Mouse (Mus musculus) ES-Bruce4 (cell line): Measurements from ENCODE around the gene Bbs2. TPM values are rescaled to one million over a fixed set of nuclear protein-coding genes. Genes with fewer than 3 reads are reported as not detected.

Experiments used
- H3K27ac ChIP-seq: 2 replicates; pipeline ENCODE4 v1.5.1; 2012; ENCODE audit warnings: low read length, inconsistent platforms; ENCODE audit not compliant: insufficient read depth
- H3K27me3 ChIP-seq: 2 replicates; pipeline ENCODE4 v1.6.1; 2012; ENCODE audit warnings: mild to moderate bottlenecking, low read length, inconsistent platforms; ENCODE audit not compliant: control insufficient read depth, poor library complexity, insufficient read depth, severe bottlenecking
- H3K36me3 ChIP-seq: 2 replicates; pipeline ENCODE4 v1.6.1; 2012; ENCODE audit warnings: inconsistent platforms, mild to moderate bottlenecking, low read length, moderate library complexity; ENCODE audit not compliant: control insufficient read depth, poor library complexity, insufficient read depth, severe bottlenecking
- H3K4me1 ChIP-seq: one replicate; pipeline ENCODE4 v1.8.1; 2011; ENCODE audit warnings: low read length; ENCODE audit not compliant: control insufficient read depth, insufficient read depth
- H3K4me3 ChIP-seq: 2 replicates; pipeline ENCODE4 v1.5.1; 2011; ENCODE audit warnings: low read depth, mild to moderate bottlenecking, low read length
- H3K9ac ChIP-seq: 2 replicates; pipeline ENCODE4 v1.6.1; 2012; ENCODE audit warnings: low read depth, mild to moderate bottlenecking, inconsistent platforms; ENCODE audit not compliant: poor library complexity, severe bottlenecking
- H3K9me3 ChIP-seq: replicated peaks from 2 replicates; pipeline ENCODE4 v1.6.1; 2012; ENCODE audit warnings: mild to moderate bottlenecking, low read length, inconsistent platforms; ENCODE audit not compliant: control insufficient read depth, poor library complexity, insufficient read depth, severe bottlenecking
- CTCF ChIP-seq: IDR thresholded peaks from one replicate; pipeline ENCODE4 v1.8.1; 2011; ENCODE audit warnings: low read depth, low read length
- EP300 ChIP-seq: IDR thresholded peaks from 2 replicates; pipeline ENCODE4 v1.6.1; 2011; ENCODE audit warnings: low read depth, low read length; ENCODE audit not compliant: insufficient read depth
- POLR2A ChIP-seq: IDR thresholded peaks from one replicate; pipeline ENCODE4 v1.8.1; 2011; ENCODE audit warnings: low read length; ENCODE audit not compliant: insufficient read depth
- polyA plus RNA-seq: library from polyadenylated mRNA; stranded (reverse); fragments of >200 nt; gene quantifications from 2 replicates; pipeline ENCODE4 v1.2.4, GENCODE M21; 2011; ENCODE audit warnings: low read depth; ENCODE audit not compliant: missing spikeins, insufficient read depth, insufficient read length

The Bbs2 gene
- polyA plus RNA-seq, 1 experiment = 19.3 TPM

DNA sequence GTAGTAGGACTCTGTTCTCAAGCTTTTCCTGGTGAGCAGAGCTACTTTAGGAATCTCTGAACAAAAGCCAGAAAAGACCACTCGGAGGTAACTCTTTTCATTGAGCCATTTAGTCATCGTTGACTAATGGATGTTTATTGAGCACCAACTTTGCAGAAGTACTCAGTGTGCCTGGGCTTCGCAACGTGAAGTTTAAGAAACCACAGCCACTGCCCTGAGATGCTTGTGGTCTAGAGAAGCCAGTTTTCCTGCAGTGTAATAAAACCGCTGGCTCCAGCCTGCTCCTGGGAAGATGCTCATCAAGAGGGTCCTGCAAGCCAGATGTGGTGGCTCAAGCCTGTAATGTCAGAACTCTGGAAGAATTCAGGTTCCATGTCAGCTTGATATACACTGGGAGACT is 33.4 kb upstream of the Bbs2 start:
- Histone ChIP-seq H3K27me3 (no peaks in the 10 kb centered on the region), H3K9ac (no peak overlapping the region), H3K36me3 (no peaks in the 10 kb centered on the region), H3K4me3 (no peak overlapping the region), H3K4me1 (peaks cover 3% of the 10 kb centered on the region), H3K9me3 (no peaks in the 10 kb centered on the region), H3K27ac (no peak overlapping the region)
- TF ChIP-seq EP300 (no peak), CTCF (no peak), POLR2A (no peak)

DNA sequence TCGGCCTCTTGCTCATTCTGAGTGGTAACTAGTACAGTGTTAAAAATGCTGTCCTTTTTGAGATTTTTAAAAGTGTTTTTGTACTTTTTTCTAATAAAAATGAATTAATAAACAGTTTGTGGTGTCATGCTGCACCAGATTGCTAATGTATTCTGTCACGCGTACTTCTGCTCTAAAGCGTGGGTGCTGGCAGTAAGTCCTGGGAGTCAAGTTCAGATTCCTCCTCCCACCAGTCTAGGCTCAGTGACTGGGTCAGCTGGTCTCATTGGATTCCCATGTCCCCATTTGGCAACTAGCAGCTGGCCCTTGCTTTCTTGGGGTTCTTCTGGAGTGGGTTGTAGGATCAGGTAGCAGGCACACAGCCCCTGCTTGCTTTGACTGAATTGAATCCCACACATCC is 31.4 kb upstream of the Bbs2 start:
- H3K9me3 ChIP-seq = no peaks in the 10 kb centered on the region
- no peaks in the 10 kb centered on the region for H3K36me3 ChIP-seq
- no peaks in the 10 kb centered on the region for H3K4me1 ChIP-seq
- no peak overlapping the region for H3K4me3 ChIP-seq
- no peaks in the 10 kb centered on the region for H3K27me3 ChIP-seq
- H3K27ac ChIP-seq = no peak overlapping the region
- H3K9ac ChIP-seq = no peak overlapping the region
- TF ChIP-seq CTCF (no peak), POLR2A (no peak), EP300 (no peak)

DNA sequence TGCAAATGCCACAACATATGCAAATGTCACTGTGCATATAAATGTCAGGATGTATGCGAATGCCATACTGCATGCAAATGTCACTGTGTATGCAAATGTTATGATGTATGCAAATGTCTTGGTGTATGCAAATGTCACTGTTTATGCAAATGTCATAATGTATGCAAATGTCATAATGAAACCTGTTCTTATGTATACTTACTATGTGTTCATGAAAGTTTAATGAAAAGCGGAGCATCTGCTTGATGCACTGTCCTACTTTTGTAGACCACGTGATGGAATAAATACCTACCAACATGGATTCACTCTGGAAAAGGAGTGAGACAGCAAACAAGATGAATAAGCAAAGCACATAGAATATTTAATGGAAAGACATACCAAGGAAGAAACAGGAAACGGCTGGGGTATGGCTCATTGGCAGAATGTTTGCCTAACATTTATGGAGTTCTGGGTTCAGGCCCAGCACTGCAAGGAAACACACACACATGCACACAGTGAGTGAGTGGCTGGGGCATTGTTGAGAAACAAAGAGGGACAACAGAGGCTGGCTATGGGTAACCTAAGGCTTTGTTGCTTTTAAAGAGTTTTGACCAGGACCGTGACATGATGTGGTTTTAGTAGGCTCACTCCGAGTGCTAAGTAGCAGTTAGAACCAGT is 30.5 kb upstream of the Bbs2 start:
- H3K27me3 ChIP-seq = no peaks in the 10 kb centered on the region
- no peak overlapping the region for H3K4me3 ChIP-seq
- H3K4me1 ChIP-seq = no peaks in the 10 kb centered on the region
- H3K27ac ChIP-seq = no peak overlapping the region
- H3K36me3 ChIP-seq = no peaks in the 10 kb centered on the region
- no peak for TF ChIP-seq CTCF
- no peak for TF ChIP-seq POLR2A
- no peak for TF ChIP-seq EP300
- no peak overlapping the region for H3K9ac ChIP-seq
- H3K9me3 ChIP-seq = no peaks in the 10 kb centered on the region

DNA sequence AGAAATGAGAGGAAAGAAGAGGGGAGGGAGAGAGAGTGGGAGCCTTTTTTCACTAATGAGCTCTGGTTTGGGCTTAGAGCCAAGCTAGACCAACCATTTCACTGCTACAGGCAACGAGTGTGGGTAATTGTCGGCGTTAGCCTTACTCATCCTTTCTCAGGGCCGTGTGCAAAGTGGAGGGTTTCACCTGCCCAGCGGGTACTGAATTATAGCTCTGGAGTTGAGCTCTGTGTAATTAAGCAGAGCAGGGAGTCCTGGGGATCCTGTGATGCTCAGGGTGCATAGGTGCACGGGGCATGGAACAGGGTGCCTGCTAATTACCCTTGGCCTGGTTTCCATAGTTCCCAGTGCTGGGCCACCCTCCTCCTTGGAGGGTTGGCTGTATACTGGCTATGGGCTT is 29.0 kb upstream of the Bbs2 start:
- Histone ChIP-seq H3K9me3 (no peaks in the 10 kb centered on the region), H3K27me3 (no peaks in the 10 kb centered on the region), H3K27ac (no peak overlapping the region), H3K9ac (no peak overlapping the region), H3K4me1 (no peaks in the 10 kb centered on the region), H3K36me3 (no peaks in the 10 kb centered on the region), H3K4me3 (no peak overlapping the region)
- no peak for TF ChIP-seq EP300
- TF ChIP-seq POLR2A = no peak
- TF ChIP-seq CTCF = no peak

DNA sequence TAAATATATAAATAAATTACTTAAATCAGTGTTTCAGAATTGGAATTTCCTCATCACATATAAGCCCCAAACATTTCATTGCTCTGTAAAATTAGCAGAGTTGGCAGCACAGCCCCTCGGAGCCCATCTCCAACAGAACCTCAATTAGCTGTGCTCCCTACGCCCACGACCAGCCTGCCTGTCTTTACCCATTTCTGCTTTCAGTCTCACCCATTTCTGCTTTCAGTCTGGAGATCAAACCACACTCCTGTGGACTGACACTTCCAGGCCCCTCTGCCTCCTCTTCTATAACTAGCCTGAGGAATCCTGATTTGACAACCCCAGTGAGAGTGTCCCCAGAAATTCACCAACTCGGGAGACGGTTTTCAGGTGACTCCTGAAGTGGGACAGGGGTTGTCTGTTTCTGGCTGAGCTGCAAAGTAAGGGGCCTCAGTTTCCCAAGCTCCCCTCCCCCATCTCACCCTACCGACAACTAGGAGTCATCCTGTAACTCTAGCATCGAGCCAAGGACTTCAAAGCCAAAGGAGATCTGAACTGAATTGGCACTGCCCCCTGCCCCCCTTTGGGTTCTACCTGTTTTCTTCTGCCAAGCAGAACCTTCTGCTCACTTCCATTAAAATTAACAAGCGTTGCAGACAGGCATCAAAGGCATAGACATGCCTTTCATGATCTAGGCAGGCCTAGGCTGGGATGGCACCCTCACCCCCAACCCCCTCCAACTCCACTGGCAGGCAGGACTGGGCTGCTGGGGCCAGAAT is 24.2 kb upstream of the Bbs2 start:
- Histone ChIP-seq H3K4me3 (no peak overlapping the region), H3K27me3 (no peaks in the 10 kb centered on the region), H3K9ac (no peak overlapping the region), H3K36me3 (no peaks in the 10 kb centered on the region), H3K9me3 (no peaks in the 10 kb centered on the region), H3K27ac (no peak overlapping the region), H3K4me1 (no peaks in the 10 kb centered on the region)
- TF ChIP-seq POLR2A = no peak
- TF ChIP-seq CTCF = no peak
- no peak for TF ChIP-seq EP300

DNA sequence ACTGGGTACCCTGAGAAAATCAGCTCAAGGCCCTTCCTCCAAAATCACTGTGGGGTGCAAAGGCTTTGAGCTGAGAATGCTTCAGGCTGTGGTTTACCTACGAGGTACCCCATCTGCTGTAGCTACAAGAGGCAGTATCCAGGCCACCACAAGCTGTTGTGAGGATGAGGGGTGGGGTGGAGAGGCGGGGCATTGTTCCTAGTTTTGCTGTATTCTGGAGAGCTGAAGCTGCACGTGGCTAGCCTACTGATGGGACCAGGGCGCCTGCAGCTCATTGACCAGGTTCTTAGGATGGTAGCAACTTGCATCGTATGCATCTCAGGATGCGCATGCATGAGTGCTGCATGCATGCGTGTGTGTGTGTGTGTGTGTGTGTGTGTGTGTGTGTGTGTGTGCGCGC is 22.9 kb upstream of the Bbs2 start:
- Histone ChIP-seq H3K27me3 (no peaks in the 10 kb centered on the region), H3K27ac (no peak overlapping the region), H3K4me1 (no peaks in the 10 kb centered on the region), H3K9ac (no peak overlapping the region), H3K9me3 (no peaks in the 10 kb centered on the region), H3K36me3 (no peaks in the 10 kb centered on the region), H3K4me3 (no peak overlapping the region)
- no peak for TF ChIP-seq EP300
- no peak for TF ChIP-seq POLR2A
- TF ChIP-seq CTCF = no peak
